Mouse (Mus musculus) WW6 (cell line): ENCODE data around the gene Klk1b1.
"Not testable (repeated sequence)": the region's sequence is repeated elsewhere in the genome, so short reads cannot be mapped to it uniquely, and the experiment has no call there.

Experiments
- DNase-seq: peaks from one replicate; pipeline ENCODE4 v3.0.0-alpha.2; 2013; ENCODE audit warnings: low read depth, low spot score

The Klk1b1 gene

GRCm38 (mm10) chr7:44004847-44005246 lies 38.3 kb downstream of the Klk1b1 start:
- no peak for DNase-seq

GRCm38 (mm10) chr7:44011868-44012267 lies 45.3 kb downstream of the Klk1b1 start, which contains the start of gene Klk1b26:
Gene Klk1b26, plus strand, starts transcription at chr7:44012168.
- not testable (repeated sequence) for DNase-seq

- not testable (repeated sequence) for DNase-seq
Observed at GRCm38 (mm10) chr7:44014666-44015065, 48.1 kb downstream of the Klk1b1 start.

GRCm38 (mm10) chr7:44015071-44015470 lies 48.5 kb downstream of the Klk1b1 start:
- DNase-seq = no peak
